Mouse (Mus musculus) kidney, adult 2 months (tissue): ENCODE measurements around the gene Olfr669.
"Not testable (repeated sequence)": the region's sequence is repeated elsewhere in the genome, so short reads cannot be mapped to it uniquely, and the experiment has no call there.

Experiments
- CTCF ChIP-seq: fragments of 200-500 bp; conservative IDR thresholded peaks from 2 replicates; pipeline ENCODE4 v1.5.1; 2011; ENCODE audit warnings: low read depth, mild to moderate bottlenecking, control low read depth, low read length, moderate library complexity, mixed read lengths; ENCODE audit not compliant: insufficient read depth, insufficient read length
- POLR2A ChIP-seq: fragments of 200-500 bp; IDR thresholded peaks from one replicate; pipeline ENCODE4 v1.6.1; 2011; ENCODE audit warnings: low read depth, low read length, control low read depth

GRCm38 (mm10) chr7:104972507-104972906 is 38.5 kb downstream of the Olfr669 start:
- TF ChIP-seq POLR2A, CTCF: not testable (repeated sequence)
